Comparison of ENCODE assay signal across 8 mouse cellular contexts in genomic region chr1:93235576-93236544, GRCm38 (mm10). TPM values are rescaled to one million over a fixed set of nuclear protein-coding genes. Genes with fewer than 3 reads are reported as not detected.
DNase-seq lines count a peak whose midpoint lies in the region; ATAC-seq lines count a peak whose summit lies in the region.

TSS of gene Sned1 (plus strand) at chr1:93235841.

- peak within 1 kb of the TSS; percentile 65 for H3K9ac ChIP-seq in intestine, embryonic 16.5 days (ENCODE audit: low read depth, low read length)

- DNase-seq in adrenal gland, postnatal 36 days: peak; percentile 96 to 97
- DNase-seq in embryo, embryonic 9.5 days (ENCODE audit: extremely low spot score): peak; percentile 89
- peak; percentile 17 for DNase-seq in gonadal fat pad, adult 2 months (ENCODE audit: low read depth)
- peak; percentile 53 to 73 for DNase-seq in left cerebral cortex, postnatal 14 days (ENCODE audit: low spot score in 2 of 2)
- DNase-seq in right cerebral cortex, postnatal 14 days: peak; percentile 67
- no peak for DNase-seq in c-Kit-positive CD71-positive TER-119-positive erythroid progenitor cells, embryonic 14.5 days (ENCODE audit: low spot score)

- 0 out of 2 replicates have a peak within 1 kb of the TSS, but pooled peaks have one; percentile 14 for H3K27ac ChIP-seq in intestine, embryonic 16.5 days (ENCODE audit: low read length)

- peak; percentile 93 for ATAC-seq in intestine, embryonic 16.5 days
- ATAC-seq in megakaryocyte-erythroid progenitor cell, adult 5-6 weeks (replicated peaks; ENCODE audit: low FRiP score, low TSS enrichment, poor library complexity, severe bottlenecking): peak; percentile 77

- under 1% methylated on average over 100 of the region's 100 CpGs for WGBS in intestine, embryonic 16.5 days

- peaks cover 12% of the 10 kb centered on the region for H3K4me1 ChIP-seq in intestine, embryonic 16.5 days (ENCODE audit: control insufficient read depth, insufficient read depth, low read length)

- no peaks in the 10 kb centered on the region for H3K36me3 ChIP-seq in intestine, embryonic 16.5 days (ENCODE audit: control insufficient read depth, insufficient read depth, low read length)

- peaks cover 13% of the 10 kb centered on the region; the same call in 1 of the 2 replicates for H3K27me3 ChIP-seq in intestine, embryonic 16.5 days (replicated peaks; ENCODE audit: control insufficient read depth, insufficient read depth, low read length)

- intact Hi-C loops in left cerebral cortex, postnatal 14 days (cut with DNase I): no loop called here

- peak within 1 kb of the TSS; percentile 100 for H3K4me2 ChIP-seq in intestine, embryonic 16.5 days (ENCODE audit: low read depth, low read length)

- no peaks in the 10 kb centered on the region for H3K9me3 ChIP-seq in intestine, embryonic 16.5 days (ENCODE audit: control insufficient read depth, low read length)

- peak within 1 kb of the TSS; percentile 62 for H3K4me3 ChIP-seq in intestine, embryonic 16.5 days (ENCODE audit: low read length)

RNA-seq across cellular contexts. Expression of gene Sned1, which starts in this region (rescaled TPM):
- 10 to 100 TPM; 15.5 to 18.3 TPM for total RNA-seq in adrenal gland, postnatal 36 days (2021)
- polyA plus RNA-seq in gonadal fat pad, adult 2 months (2012; rRNA removed): 7.4 and 10.7 TPM in 2 replicates
- 2.3 and 2.6 TPM in 2 replicates for polyA plus RNA-seq in intestine, embryonic 16.5 days (2015; fragmentation: Nextera tagmentation; extraction: Ambion mirVana)
- total RNA-seq in left cerebral cortex, postnatal 14 days (2021): 1 to 10 TPM; 7.7 to 8.2 TPM
- total RNA-seq in megakaryocyte-erythroid progenitor cell, adult 5-6 weeks (2014; fragmentation: Nextera tagmentation): 0.27 TPM in 1 of 2 replicates, not detected in the other
- not detected in 2 replicates for total RNA-seq in megakaryocyte-erythroid progenitor cell, adult 5-6 weeks (2017)

Comparison
In these comparisons a context has a peak if more than half of its experiments do, and no peak if none do; other contexts are left out.
1. RNA of gene Sned1 (total RNA-seq): 15.5 to 18.3 TPM in adrenal gland, postnatal 36 days and 7.7 to 8.2 TPM in left cerebral cortex, postnatal 14 days; 0.27 TPM in megakaryocyte-erythroid progenitor cell, adult 5-6 weeks; every median in the first group is over 4 times any median in the second.
2. Peak in ATAC-seq in megakaryocyte-erythroid progenitor cell, adult 5-6 weeks; RNA of the gene not detected or under 1 TPM.